Mouse (Mus musculus): ENCODE data around the gene Grik2.
"Not testable (repeated sequence)": the region's sequence is repeated elsewhere in the genome, so short reads cannot be mapped to it uniquely, and the experiment has no call there.

Gene Grik2

DNA sequence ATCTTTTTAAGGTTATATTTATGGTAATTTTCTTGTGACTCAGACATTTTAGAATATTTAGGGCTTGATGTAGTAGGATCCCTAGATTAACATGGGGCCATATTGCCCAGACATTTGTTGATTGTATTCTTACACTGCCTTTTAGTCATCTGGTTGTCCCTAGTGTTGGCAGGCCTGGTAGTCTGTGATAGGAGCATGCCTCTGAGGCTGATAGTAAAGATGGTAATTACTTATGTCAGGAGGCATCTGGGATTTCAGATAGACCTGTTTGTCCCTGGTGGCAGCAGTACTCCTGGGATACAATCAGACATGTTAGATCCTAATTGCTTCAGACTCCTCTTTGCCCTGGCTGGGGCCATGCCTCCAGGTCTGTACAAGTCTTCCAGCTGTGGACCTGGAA is 423.3 kb downstream of the Grik2 start:
- intact Hi-C loops (cut with DNase I), result no loop called here

DNA sequence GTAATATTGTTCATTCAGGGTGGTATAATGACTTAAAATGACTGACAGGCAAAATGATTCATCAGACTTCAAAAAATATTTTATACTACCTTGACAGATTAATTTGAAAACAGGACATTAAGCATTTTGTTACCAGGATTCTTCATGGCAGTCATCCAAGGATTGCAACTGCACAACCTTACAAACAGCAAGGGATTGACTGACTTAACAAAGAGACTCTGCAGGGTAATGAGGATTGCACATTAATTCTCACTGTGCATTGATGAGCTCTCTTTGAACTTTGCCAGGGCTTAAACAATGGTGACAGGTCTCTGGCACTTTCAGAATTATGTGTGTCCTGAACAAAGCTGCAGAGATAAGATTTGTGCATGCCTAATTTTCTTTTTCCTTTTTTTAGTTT is 466.2 kb downstream of the Grik2 start:
- intact Hi-C loops (cut with DNase I), result no loop called here

DNA sequence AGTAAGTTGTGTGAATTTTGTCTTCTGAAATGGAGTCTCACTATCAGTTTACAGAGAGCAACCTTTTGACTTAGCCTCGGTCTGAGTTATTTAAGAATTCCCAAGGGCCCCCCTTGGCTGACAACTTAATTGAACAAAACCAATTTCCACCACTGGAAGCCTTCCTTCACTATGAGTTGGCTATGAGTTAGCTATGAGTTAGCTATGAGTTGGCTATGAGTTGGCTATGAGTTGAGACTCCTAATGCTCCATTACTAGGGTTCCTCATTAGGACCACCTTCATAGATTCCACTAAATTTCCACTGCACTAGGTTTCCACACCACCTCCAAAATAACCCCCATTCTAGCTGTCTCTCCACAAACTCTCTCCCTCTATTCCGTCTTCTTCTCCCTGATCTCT is 468.7 kb downstream of the Grik2 start:
- intact Hi-C loops (cut with DNase I), result no loop called here

DNA sequence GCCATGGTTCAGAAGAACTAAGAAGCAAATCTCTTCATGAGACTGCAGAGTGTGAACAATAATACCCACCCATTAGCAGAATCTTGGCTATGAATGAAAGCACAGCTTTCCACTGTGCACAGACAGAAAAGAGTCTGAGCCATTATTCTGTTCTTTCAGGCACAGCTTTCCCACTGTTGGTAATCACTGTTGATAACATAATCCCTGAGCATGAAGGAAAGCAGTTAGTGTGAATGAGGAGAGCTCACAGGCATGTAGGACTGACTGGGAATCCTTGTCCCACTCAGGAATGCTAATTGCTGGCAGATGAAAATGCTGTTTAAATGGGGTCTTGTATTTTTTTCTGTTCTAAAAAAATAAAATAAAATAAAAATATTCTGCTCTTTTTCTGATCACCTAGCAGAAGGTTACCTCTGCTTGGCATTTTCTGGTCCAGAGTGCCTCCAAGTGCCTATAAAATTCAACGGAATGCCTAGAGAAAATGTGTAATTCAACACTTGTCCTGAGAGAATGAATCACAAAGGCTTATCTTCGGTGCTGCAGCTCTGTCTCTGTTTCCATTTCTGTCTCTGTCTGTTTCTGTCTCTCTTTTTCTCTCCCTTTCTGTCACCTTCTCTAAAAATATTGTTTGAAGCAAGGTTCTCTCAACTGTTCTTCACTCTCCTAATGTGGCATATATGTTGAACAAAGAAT is 532.2 kb downstream of the Grik2 start:
- intact Hi-C loops (cut with DNase I), result no loop called here

DNA sequence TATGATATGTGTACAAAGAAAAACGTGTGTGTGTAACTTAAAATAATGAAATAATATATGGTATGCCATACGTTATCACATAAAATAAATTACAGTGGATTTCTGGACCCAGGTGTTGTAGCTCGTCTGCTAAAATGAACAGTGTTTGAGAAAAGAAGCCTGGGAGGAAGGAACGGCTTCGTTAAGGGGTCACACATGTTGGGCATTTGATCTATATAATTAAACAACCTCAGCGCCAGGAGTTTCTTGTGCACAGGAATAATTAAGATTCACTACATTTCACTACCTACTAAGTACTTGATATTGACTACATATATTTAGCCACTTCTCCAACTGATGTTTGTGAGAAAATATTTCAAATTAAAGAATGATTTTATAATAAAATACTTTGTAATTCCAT is 551.2 kb downstream of the Grik2 start:
- intact Hi-C loops (cut with DNase I), result not testable (repeated sequence)

DNA sequence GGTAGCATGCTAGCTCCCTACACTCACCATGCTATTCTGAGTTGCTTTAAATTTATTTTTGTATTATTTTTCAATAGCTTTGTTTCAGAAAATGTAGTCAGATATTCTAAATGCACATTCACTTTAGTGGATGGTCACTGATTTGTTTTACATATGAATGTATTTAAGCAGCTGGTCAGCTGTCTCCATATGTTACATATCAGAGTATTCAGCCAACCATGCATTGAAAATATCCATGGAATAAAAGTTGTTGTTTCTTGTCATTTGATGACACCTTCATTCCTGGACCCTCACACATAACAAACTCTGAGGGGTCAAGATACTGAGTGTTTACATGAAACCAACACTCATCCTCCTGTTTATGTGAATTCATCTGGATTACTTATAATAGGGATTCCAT is 551.7 kb downstream of the Grik2 start:
- intact Hi-C loops (cut with DNase I), result not testable (repeated sequence)

DNA sequence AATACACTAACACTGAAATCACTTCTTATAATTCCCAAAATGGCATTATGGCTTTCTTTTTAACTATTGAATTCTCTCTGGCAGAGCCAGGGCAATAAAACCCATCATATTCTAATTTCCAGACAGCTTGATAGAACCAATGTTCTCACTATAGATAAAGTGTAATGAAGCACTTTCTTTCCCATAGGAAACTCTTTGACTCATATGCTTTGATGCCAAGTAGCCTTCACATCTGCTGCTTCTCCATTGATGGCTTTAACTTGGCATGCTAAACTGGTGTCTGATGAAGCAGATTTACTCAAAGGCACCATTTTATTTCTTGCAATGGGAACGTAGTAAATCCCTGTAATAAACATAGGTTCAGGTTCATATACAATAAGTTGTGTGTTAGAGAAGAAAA is 568.5 kb downstream of the Grik2 start:
- intact Hi-C loops (cut with DNase I), result no loop called here

DNA sequence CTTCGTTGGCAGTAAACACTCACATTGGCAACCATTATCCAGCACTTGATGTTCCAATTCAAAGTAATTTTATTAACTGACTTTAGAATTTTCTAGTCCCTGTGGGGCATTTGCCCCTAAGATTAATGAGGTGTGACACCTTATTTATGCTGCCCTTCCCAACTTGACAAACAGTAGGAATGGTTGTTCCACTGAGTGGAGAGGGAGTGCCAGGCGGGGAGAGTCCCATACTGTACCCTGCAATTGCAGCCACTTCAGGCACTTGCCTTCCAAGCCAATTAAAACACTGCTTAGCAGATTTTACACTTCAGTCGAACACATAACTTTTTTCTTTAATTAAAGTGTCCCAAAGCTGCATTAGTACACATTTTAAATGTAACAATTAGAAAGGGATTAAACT is 568.9 kb downstream of the Grik2 start:
- intact Hi-C loops (cut with DNase I), result no loop called here

DNA sequence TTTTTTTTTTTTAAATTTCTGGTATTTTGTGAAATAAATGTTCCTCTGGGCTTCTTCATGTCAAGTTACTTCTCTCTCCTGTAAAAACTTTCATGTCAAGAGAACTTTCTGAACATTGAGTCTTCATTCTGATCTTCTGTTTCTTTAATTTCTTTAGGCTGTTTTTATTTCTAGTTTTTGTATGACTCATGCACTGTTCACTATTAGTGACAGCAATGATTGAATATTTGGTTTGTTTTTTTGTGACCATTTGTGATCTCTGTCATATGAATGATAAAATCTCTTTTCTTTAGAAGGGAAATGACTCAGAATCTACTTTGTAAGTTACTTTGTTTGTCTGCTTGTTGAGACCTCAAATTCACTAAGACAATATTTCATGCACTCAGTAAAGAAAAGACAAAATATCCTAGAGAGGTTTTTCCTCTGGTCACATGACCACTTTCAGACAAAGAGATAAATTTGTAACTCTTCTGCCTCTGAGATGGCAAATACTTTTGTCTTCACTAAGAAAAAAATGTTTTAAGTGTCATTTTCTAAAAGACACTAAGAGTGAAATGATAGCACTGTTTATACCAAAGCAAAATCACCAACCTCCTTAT is 596.7 kb downstream of the Grik2 start:
- intact Hi-C loops (cut with DNase I), result no loop called here

DNA sequence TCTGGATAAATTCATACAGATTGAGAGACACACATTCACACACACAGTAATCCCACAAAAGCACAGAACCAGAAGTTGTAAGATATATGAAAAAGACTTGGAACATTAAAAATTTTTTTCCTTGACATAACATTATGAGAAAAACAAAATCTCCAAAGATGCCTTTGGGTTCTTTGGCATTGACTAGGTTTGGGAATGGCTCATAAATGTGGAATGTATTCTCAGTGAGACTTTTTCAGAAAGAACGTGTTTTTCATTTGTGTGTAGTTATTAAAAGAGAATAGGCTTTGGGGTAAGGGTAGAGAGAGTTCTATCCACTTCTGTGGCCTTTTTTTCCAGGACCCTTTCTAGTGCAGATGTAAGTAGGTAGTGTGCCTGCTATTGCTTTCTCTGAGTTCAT is 597.3 kb downstream of the Grik2 start:
- intact Hi-C loops (cut with DNase I), result no loop called here

DNA sequence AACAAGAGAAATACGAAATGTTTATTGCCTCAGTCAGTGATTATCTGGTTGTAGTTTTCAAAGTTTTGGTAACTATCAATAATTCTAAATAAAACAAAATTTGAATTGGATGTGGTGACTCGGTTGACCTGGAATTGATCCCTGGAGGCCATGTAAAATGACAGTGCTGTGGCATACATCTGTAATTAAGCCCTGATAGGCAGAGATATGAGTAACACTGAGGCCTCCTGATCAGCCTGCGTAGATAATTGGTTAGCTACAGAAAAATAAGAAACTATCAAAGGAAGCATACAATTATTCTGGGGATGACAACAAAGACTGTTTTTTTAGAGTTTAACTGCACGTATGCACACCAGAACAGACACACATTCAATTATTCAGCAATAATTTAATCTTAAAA is 634.4 kb downstream of the Grik2 start:
- intact Hi-C loops (cut with DNase I), result no loop called here

DNA sequence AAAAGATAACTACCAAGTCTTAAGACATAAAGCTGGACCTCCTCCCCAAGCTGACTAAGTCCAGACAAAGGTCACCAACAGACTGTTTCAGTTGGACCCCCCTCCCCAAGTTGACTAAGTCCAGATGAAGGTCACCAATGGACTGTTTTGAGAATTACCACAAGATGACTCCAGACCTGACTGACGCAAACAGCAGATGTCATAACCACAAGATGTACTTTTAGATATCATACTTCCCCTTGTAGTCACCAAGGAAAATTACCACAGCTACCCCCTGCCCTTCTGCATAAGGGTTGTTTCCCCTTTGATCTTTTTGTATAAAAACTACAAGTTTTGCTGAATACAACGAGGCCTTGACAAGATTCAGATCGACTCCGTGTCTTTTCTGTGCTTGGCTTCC is 637.1 kb downstream of the Grik2 start:
- intact Hi-C loops (cut with DNase I), result not testable (repeated sequence)

DNA sequence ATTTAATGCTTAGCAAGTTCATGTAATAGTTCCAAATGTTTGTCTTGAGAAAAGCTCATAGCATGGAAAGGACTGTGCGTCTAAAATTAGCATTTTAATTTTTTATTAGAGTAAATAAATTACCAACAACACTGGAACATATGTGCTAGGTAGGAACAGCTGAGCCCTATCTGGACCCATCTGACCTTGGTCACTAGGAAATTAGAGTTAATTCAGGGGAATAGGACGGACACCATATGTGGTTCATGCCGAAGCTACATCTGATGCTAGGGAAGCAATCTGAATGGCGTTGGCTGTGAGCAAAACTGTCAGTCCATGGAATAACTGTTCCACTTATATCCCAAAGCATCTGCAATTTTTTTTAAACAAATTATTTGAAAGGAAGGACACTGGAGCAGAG is 638.9 kb downstream of the Grik2 start:
- intact Hi-C loops (cut with DNase I), result no loop called here

DNA sequence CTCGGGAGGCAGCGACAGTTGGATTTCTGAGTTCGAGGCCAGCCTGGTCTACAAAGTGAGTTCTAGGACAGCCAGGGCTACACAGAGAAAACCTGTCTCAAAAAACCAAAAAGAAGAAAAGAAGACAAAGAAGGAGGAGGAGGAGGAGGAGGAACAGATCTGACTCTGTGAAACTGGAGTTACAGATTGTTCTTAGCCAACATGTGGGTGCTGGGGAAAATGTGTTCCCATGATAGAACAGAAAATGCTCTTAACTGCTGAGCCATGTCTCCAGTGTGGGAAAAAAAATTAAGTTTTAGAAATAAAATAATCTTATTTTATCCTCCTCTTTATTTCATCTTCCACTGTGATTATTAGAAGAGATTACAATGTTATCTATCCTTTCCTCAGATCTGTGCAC is 645.9 kb downstream of the Grik2 start:
- intact Hi-C loops (cut with DNase I), result no loop called here

DNA sequence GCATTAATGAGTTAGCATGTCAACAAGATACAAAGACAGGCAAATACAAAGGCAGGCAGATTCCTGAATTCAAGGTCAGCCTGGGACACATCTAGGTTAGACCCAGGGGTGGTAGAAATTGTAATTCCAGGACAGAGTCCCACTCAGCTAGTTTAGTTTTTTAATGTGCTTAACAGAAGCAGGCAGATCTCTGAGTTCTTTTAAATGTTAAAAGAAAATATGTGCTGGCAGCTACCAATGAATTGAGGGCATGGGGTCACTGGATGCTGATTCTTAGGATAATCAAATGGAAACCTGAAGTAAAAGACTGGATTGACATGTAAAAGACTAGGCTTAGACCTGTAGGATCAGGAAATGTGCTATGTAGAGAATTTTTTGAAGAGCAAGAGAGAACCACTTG is 651.8 kb downstream of the Grik2 start:
- intact Hi-C loops (cut with DNase I), result no loop called here

DNA sequence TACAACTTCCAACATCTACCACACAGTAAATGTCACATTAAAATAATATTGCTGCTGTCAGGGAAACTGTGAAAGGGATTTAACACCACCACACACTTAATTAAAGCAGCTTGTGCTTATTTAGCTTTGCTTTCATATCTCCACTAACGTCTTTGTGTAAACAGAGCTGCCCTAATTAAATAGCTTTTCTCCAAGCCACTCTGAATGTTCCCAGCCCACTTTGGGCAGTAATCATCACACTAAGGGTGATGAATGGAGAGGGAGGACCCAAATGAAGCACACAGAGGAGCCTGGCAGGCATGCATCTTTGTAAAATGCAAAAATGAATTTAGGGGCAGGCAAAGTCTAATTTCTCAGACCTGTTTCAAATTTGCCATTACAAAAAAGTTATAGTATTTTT is 657.3 kb downstream of the Grik2 start:
- intact Hi-C loops (cut with DNase I), result no loop called here

DNA sequence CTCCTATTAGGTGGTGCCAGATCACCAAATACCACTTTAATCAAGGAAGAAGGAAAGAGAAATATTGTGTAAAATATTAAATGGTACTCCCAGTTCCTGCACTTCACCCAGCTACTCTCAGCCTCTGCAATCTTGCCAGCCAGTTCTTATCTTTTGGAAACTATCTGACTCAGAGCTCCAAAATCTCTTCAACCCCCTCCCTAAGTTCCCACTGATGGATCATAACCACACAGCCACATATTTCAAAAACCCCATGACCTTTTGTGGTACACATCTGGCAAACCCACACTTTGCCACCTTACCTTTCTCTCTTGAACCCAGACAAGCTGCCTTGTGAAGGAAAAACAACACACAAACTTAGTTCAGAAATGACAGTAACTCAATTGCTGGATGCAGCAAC is 738.2 kb downstream of the Grik2 start:
- intact Hi-C loops (cut with DNase I), result no loop called here

DNA sequence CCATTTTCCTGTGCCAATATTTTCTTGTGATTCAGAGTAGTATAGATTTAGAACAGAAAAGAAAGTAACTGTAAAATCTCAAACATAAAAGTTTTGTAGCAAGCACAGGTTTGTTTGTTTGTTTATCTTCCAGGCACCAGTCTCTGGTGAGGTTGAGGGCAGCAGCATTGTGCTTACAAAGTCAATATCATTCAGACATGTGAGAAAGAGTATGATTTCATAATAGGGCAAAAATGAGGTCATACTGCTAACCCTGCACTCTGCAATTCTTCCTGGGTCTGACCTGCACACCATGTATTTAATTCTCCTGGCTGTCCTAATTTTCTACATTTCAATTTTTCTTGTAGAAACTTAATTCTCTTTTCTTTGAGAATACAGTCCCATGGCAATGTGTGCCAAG is 739.2 kb downstream of the Grik2 start:
- intact Hi-C loops (cut with DNase I), result no loop called here

Measured in adrenal gland (tissue).